Mouse (Mus musculus) T-helper 2 cell (primary cell): ENCODE data around the gene Gm13693.
"Not testable (repeated sequence)": the region's sequence is repeated elsewhere in the genome, so short reads cannot be mapped to it uniquely, and the experiment has no call there.

Source experiments
- in situ Hi-C: fragments of 300-600 bp; cut with MboI, MseI; formaldehyde crosslinking; loops from one replicate; pipeline ENCODE4 v1.15.1; 2025; ENCODE audit warnings: high pct_unique_total_duplicates

Gm13693 gene

GRCm38 (mm10) chr2:83961203-83961602 is at the start of gene Gm13693:
Gm13693 (plus strand) TSS chr2:83961503.
- in situ Hi-C loops, result loop anchor here (25.0 kb wide), 1 partner anchor 299 kb away; no protein-coding TSS in a partner anchor

GRCm38 (mm10) chr2:83929478-83930088 is 31.7 kb upstream of the Gm13693 start:
- in situ Hi-C loops, result no loop called here

- in situ Hi-C loops, result loop anchor here (5.0 kb wide), 1 partner anchor 41 kb away; the partner anchor contains the start of gene Gm13697
Observed at GRCm38 (mm10) chr2:83940931-83941361, 20.4 kb upstream of the Gm13693 start, which contains the start of gene Zswim2. Zswim2 (minus strand) TSS chr2:83941228.

GRCm38 (mm10) chr2:83941378-83941777 is 19.9 kb upstream of the Gm13693 start:
- in situ Hi-C loops, result loop anchor here (5.0 kb wide), 1 partner anchor 41 kb away; the partner anchor contains the start of gene Gm13697

GRCm38 (mm10) chr2:83941792-83942191 is 19.5 kb upstream of the Gm13693 start:
- in situ Hi-C loops, result loop anchor here (5.0 kb wide), 1 partner anchor 41 kb away; the partner anchor contains the start of gene Gm13697

- in situ Hi-C loops, result loop anchor here (25.0 kb wide), 1 partner anchor 293 kb away; no protein-coding TSS in a partner anchor
Observed at GRCm38 (mm10) chr2:83955393-83955792, 5.9 kb upstream of the Gm13693 start, which contains the start of gene Gm13698. Gm13698 (plus strand) TSS chr2:83955693.

GRCm38 (mm10) chr2:83967013-83967412 is 5.7 kb downstream of the Gm13693 start, which contains the start of gene Gm13695:
Gm13695 (plus strand) TSS chr2:83967313.
- in situ Hi-C loops, result loop anchor here (5.0 to 25.0 kb wide), 2 partner anchors 45 to 305 kb away; no protein-coding TSS in a partner anchor

- in situ Hi-C loops, result loop anchor here (25.0 kb wide), 1 partner anchor 311 kb away; no protein-coding TSS in a partner anchor
Observed at GRCm38 (mm10) chr2:83972823-83973222, 11.5 kb downstream of the Gm13693 start, which contains the start of gene Gm13696. Gm13696 (plus strand) TSS chr2:83973123.

GRCm38 (mm10) chr2:83978633-83979032 is 17.3 kb downstream of the Gm13693 start, which contains the start of gene Gm13694:
Gm13694 (plus strand) TSS chr2:83978933.
- in situ Hi-C loops, result not testable (repeated sequence)

GRCm38 (mm10) chr2:83984443-83984842 is 23.1 kb downstream of the Gm13693 start, which contains the start of gene Gm13697:
Gm13697 (plus strand) TSS chr2:83984743.
- in situ Hi-C loops, result loop anchor here (5.0 kb wide), 1 partner anchor 42 kb away; the partner anchor contains the start of gene Zswim2

GRCm38 (mm10) chr2:83990253-83990652 is 28.9 kb downstream of the Gm13693 start, which contains the start of gene Gm13691:
Gm13691 (plus strand) TSS chr2:83990553.
- in situ Hi-C loops, result not testable (repeated sequence)

- in situ Hi-C loops, result not testable (repeated sequence)
Observed at GRCm38 (mm10) chr2:83993639-83994255, 32.4 kb downstream of the Gm13693 start.

GRCm38 (mm10) chr2:83994526-83994925 is 33.2 kb downstream of the Gm13693 start:
- in situ Hi-C loops, result not testable (repeated sequence)

GRCm38 (mm10) chr2:84008913-84009312 is 47.6 kb downstream of the Gm13693 start:
- in situ Hi-C loops, result no loop called here

GRCm38 (mm10) chr2:84009818-84010217 is 48.5 kb downstream of the Gm13693 start:
- in situ Hi-C loops, result loop anchor here (5.0 kb wide), 2 partner anchors 43 to 417 kb away; partner anchors contain the start of genes Calcrl and Gm13695
